Mouse (Mus musculus) heart, adult 2 months (tissue): ENCODE data around the gene Ear1.
"Not testable (repeated sequence)": the region's sequence is repeated elsewhere in the genome, so short reads cannot be mapped to it uniquely, and the experiment has no call there.

Experiments used
- CTCF ChIP-seq: fragments of 200-600 bp; IDR thresholded peaks from 2 replicates; pipeline ENCODE4 v1.8.1; 2022; ENCODE audit warnings: antibody characterized with exemption, mild to moderate bottlenecking, moderate library complexity
- EP300 ChIP-seq: fragments of 200-500 bp; IDR thresholded peaks from 2 replicates; pipeline ENCODE4 v1.6.1; 2011; ENCODE audit warnings: low read depth, low read length, control low read depth; ENCODE audit not compliant: insufficient read depth

DNA sequence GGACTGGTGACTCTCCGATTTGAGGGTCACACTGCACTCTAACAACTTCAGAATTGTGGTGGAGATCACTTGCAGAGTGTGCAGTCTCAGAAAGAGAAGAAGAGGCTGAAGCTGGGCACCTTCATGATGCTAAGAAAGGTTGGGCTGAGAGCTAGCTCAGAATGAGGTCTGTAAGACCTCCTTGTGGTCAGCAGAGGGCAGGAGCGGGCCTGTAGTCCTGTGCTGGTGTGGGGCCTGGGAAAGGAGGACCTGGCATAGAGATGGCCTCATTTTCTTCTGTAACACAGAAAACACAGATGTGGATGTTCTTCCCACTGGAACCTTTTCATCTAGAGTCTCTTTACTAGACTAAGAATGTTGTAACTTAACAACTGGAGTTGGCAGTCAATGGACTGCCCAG is 53.4 kb downstream of the Ear1 start:
- not testable (repeated sequence) for TF ChIP-seq EP300, CTCF
